Mouse (Mus musculus) olfactory bulb, adult 2 months (tissue): ENCODE results near the gene Spata17.

Experiments
- CTCF ChIP-seq: fragments of 200-500 bp; IDR thresholded peaks from 2 replicates; pipeline ENCODE4 v1.5.1; 2012; ENCODE audit warnings: low read depth, mild to moderate bottlenecking, low read length, moderate library complexity; ENCODE audit not compliant: insufficient read depth
- POLR2A ChIP-seq: fragments of 200-500 bp; IDR thresholded peaks from 2 replicates; pipeline ENCODE4 v1.6.1; 2012; ENCODE audit warnings: mild to moderate bottlenecking, low read depth, low read length, moderate library complexity; ENCODE audit not compliant: insufficient read depth

- no peak for TF ChIP-seq CTCF
- TF ChIP-seq POLR2A, result no peak
Observed at GRCm38 (mm10) chr1:187153681-187154080, 61.6 kb downstream of the Spata17 start.
